Mouse (Mus musculus) hindbrain, embryonic 16.5 days (tissue): ENCODE results near the gene Alk. TPM values are rescaled to one million over a fixed set of nuclear protein-coding genes. Genes with fewer than 3 reads are reported as not detected.
A peak's percentile ranks its signal among the peaks of the same experiment; 100 is the strongest.

Experiments used
- ATAC-seq: fragments of 200-750 bp; cut with Nextera tagmentation; 2 replicates; pipeline ENCODE4 v1.8.0; 2017; ENCODE audit warnings: moderate TSS enrichment, moderate library complexity
- H3K27ac ChIP-seq: fragments of 300-500 bp; sonication (generic); 2 replicates; pipeline ENCODE4 v1.5.1; 2014; ENCODE audit warnings: low read depth, mild to moderate bottlenecking, control low read depth, low read length, moderate library complexity
- H3K27me3 ChIP-seq: fragments of 300-500 bp; sonication (generic); replicated peaks from 2 replicates; pipeline ENCODE4 v1.6.1; 2014; ENCODE audit warnings: low read length; ENCODE audit not compliant: control insufficient read depth, insufficient read depth
- H3K36me3 ChIP-seq: fragments of 300-500 bp; sonication (generic); 2 replicates; pipeline ENCODE4 v1.6.1; 2014; ENCODE audit warnings: mild to moderate bottlenecking, low read length, moderate library complexity, mixed read lengths; ENCODE audit not compliant: control insufficient read depth, insufficient read depth
- H3K4me1 ChIP-seq: fragments of 300-500 bp; sonication (generic); 2 replicates; pipeline ENCODE4 v1.6.1; 2014; ENCODE audit warnings: low read depth, low read length; ENCODE audit not compliant: control insufficient read depth, insufficient read depth
- H3K4me2 ChIP-seq: fragments of 300-500 bp; sonication (generic); 2 replicates; pipeline ENCODE4 v1.6.1; 2014; ENCODE audit warnings: mild to moderate bottlenecking, low read length, control low read depth, moderate library complexity
- H3K4me3 ChIP-seq: fragments of 300-500 bp; sonication (generic); 2 replicates; pipeline ENCODE4 v1.5.1; 2014; ENCODE audit warnings: mild to moderate bottlenecking, low read length, control low read depth, moderate library complexity
- H3K9ac ChIP-seq: fragments of 300-500 bp; sonication (generic); 2 replicates; pipeline ENCODE4 v1.6.1; 2014; ENCODE audit warnings: low read depth, mild to moderate bottlenecking, control low read depth, low read length, moderate library complexity
- H3K9me3 ChIP-seq: fragments of 300-500 bp; sonication (generic); 2 replicates; pipeline ENCODE4 v1.6.1; 2014; ENCODE audit warnings: mild to moderate bottlenecking, low read length, moderate library complexity; ENCODE audit not compliant: control insufficient read depth
- WGBS: fragments of 180-500 bp; shearing (Covaris S2); extraction: QIAGEN DNeasy Blood & Tissue Kit; methylation state at CpG from one replicate; pipeline ENCODE4 v1.1.7; 2014; 5-methylcytosine and 5-hydroxymethylcytosine counted together
- polyA plus RNA-seq: library from polyadenylated mRNA; unstranded; fragments of >200 nt; fragmentation: Nextera tagmentation; extraction: Ambion mirVana; gene quantifications from 2 replicates; pipeline ENCODE4 v1.2.1, GENCODE M21; 2015

Alk gene
- polyA plus RNA-seq, 1 experiment from 2014 or later: 6.4 TPM

DNA sequence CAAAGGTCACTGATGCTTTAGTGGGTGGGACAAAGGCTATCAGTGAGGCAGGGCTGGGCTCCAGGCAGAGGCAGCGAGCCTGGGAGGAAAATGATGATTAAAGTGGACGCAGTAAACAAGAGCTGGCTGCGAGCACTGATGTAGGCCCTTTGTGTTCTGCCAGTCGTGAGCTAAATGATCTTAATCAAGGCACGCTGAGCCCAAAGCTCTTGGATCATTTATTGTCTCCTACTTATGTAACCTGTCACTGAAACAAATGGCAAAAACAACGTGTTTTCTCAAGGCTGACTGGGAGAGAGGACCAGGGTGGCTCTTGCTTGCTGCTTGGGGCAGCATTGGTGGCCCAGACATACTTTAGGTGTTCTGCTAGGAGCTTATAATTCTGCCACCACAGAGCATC is 663.0 kb downstream of the Alk start:
- Histone ChIP-seq H3K9me3 (no peaks in the 10 kb centered on the region), H3K4me1 (no peaks in the 10 kb centered on the region), H3K27ac (no peak overlapping the region), H3K4me2 (no peak overlapping the region), H3K4me3 (no peak overlapping the region), H3K36me3 (no peaks in the 10 kb centered on the region), H3K9ac (no peak overlapping the region), H3K27me3 (no peaks in the 10 kb centered on the region)
- WGBS: 42% methylated on average over 6 of the region's 6 CpGs
- no peak for ATAC-seq

DNA sequence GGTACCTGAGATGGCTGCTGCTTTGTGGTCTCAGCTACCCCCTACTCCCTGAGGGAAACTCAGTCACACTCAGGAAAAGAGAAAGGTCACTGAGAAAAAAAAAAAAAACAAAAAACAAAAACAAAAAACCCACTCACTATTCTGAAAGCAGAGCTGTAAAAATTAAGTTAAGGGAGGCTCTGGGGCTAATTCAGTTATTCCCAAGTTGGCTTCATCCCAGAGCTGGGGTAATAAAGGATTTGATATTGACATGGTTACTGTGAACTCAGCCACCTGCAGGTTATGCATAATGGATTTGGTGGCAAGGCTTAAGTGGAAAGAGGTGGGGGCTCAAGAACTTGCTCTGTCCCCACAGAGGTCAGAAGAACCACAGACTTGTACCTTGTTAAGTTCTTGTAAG is 667.7 kb downstream of the Alk start:
- H3K9ac ChIP-seq: no peak overlapping the region
- H3K27me3 ChIP-seq: no peaks in the 10 kb centered on the region
- no peak overlapping the region for H3K27ac ChIP-seq
- H3K9me3 ChIP-seq: no peaks in the 10 kb centered on the region
- H3K4me1 ChIP-seq: no peaks in the 10 kb centered on the region
- H3K4me2 ChIP-seq: no peak overlapping the region
- no peak overlapping the region for H3K4me3 ChIP-seq
- ATAC-seq: no peak
- H3K36me3 ChIP-seq: no peaks in the 10 kb centered on the region

DNA sequence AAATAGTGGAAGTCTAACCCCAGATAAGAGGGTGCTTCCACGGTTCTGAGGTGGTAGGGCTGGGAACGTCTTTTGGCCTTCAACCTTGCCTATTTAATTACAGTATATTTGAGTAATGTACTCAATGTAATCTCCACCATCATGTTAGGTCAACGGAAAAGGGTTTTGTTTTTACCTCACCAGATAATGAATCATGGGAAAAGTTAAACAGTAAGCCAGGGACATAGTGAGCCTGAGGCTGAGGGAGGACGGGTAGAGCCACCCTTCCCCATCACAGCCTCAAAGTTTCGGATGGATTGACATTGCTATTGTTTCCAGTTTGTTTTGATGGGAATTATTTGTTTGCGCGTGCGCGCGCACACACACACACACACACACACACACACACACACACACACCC is 668.6 kb downstream of the Alk start:
- H3K4me1 ChIP-seq: no peaks in the 10 kb centered on the region
- no peak for ATAC-seq
- 88% methylated on average over 10 of the region's 10 CpGs for WGBS
- no peaks in the 10 kb centered on the region for H3K36me3 ChIP-seq
- peaks cover 3% of the 10 kb centered on the region; the same call in 1 of the 2 replicates for H3K9me3 ChIP-seq
- H3K27me3 ChIP-seq: no peaks in the 10 kb centered on the region
- H3K27ac ChIP-seq: no peak overlapping the region
- H3K4me2 ChIP-seq: no peak overlapping the region
- no peak overlapping the region for H3K9ac ChIP-seq
- H3K4me3 ChIP-seq: no peak overlapping the region

DNA sequence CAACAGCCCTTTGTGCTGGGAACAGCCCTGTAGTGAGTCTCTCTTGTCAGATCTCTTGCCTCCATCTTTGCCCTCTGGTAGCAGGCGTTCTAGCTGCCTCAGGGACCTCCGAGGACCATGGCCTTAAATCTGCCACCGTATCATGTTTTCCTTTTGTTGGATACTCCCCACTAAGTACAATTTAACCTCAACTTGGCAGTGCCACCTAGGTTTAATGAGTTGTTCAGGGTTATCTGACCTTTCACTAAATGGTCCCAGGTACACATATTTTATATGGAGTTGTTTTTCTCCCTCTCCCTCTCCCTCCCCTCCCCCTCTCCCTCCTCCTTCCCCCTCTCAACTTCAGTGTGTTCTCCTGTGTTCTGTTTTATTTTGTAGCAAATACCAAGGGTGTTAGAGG is 669.1 kb downstream of the Alk start:
- Histone ChIP-seq H3K9me3 (peaks cover 3% of the 10 kb centered on the region; the same call in 1 of the 2 replicates), H3K9ac (no peak overlapping the region), H3K27ac (no peak overlapping the region), H3K4me1 (no peaks in the 10 kb centered on the region), H3K27me3 (no peaks in the 10 kb centered on the region), H3K4me2 (no peak overlapping the region), H3K36me3 (no peaks in the 10 kb centered on the region), H3K4me3 (no peak overlapping the region)
- ATAC-seq: no peak
- 30% methylated on average over 3 of the region's 3 CpGs for WGBS

DNA sequence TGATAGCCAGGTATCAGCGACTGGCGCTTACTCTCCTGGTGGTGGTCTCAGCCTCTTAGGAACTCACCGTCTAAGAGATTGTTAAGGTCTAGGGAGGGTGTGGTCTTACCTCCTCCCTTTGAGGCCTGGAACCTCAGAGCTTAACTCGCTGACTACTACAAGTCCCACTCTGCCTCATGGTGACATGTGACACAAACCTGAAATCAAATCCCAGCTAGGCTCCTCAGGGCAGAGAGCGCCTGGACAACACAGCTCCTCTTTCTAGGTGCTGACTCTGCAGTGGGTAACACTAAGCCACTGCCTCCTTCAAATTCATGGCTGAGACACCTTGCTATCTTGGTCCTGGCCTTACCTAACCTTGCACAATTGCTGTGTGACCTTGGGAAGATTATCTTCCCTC is 689.5 kb downstream of the Alk start:
- Histone ChIP-seq H3K9ac (no peak overlapping the region), H3K9me3 (no peaks in the 10 kb centered on the region), H3K4me3 (no peak overlapping the region), H3K36me3 (no peaks in the 10 kb centered on the region), H3K27ac (no peak overlapping the region), H3K4me2 (no peak overlapping the region), H3K4me1 (no peaks in the 10 kb centered on the region), H3K27me3 (no peaks in the 10 kb centered on the region)
- no peak for ATAC-seq
- 81% methylated on average over 5 of the region's 5 CpGs for WGBS

DNA sequence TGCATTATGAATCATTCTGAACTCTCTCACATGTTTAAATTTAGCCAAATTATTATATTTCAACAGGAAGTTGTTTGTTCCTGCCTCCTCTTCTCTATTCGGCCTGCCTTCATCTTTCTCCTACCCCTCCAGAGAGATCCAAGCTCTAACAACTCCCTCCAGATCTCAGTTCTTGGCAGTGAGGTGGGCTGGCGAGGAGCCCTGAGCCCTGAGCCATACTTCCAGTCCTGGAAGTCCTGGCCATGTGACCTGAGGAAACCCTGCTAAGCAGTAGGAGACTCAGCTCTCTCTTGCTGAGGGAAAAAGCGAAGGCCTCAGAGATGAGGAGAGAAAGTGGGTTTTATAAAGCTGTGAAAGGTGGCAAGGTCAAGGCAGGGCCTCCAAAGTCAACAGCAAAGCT is 689.9 kb downstream of the Alk start:
- Histone ChIP-seq H3K27me3 (no peaks in the 10 kb centered on the region), H3K4me2 (no peak overlapping the region), H3K27ac (no peak overlapping the region), H3K4me3 (no peak overlapping the region), H3K9ac (no peak overlapping the region), H3K36me3 (no peaks in the 10 kb centered on the region), H3K9me3 (no peaks in the 10 kb centered on the region), H3K4me1 (no peaks in the 10 kb centered on the region)
- WGBS: 65% methylated on average over 3 of the region's 3 CpGs
- no peak for ATAC-seq

DNA sequence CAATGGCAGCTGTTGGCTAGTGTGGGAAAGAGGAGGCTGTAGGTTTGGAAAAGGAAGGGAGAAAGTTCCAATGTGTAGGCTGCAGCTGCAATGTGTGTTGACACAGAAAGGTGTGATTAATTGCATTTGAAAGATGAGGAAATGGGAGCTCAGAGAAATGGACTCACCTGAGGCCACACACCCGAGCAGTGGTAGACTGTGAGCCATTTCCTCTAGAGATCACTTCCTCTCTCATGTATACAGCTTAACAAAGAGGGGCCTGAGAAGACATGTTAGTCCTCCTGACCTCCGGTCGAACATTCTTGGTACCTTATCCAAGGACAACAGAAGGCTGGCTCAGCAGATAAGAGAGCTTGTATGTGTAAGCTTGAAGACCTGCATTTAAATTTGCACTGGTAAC is 691.2 kb downstream of the Alk start:
- H3K4me3 ChIP-seq: no peak overlapping the region
- no peaks in the 10 kb centered on the region for H3K27me3 ChIP-seq
- H3K27ac ChIP-seq: no peak overlapping the region
- no peaks in the 10 kb centered on the region for H3K9me3 ChIP-seq
- H3K9ac ChIP-seq: no peak overlapping the region
- no peaks in the 10 kb centered on the region for H3K4me1 ChIP-seq
- 77% methylated on average over 3 of the region's 3 CpGs for WGBS
- H3K4me2 ChIP-seq: no peak overlapping the region
- no peaks in the 10 kb centered on the region for H3K36me3 ChIP-seq
- no peak for ATAC-seq

DNA sequence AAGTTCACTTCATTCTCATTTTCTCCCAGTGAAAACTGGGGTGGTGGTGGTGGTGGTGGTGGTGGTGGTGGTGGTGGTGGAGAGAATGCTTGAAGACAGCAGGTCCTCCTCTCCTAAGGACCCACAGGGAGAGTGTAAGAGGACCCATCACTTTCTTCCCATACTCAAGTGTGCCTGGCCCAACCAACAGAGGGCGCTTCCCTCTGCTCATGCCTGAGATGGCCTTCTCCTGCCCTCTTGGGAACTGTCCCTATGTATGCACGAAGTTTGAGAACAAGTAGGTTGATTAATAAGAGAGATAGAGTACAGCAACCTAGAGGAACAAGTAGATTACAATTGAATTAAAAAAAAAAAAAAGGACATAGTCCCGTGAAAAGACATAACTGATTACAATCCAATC is 695.3 kb downstream of the Alk start:
- 49% methylated on average over 3 of the region's 3 CpGs for WGBS
- ATAC-seq: no peak

DNA sequence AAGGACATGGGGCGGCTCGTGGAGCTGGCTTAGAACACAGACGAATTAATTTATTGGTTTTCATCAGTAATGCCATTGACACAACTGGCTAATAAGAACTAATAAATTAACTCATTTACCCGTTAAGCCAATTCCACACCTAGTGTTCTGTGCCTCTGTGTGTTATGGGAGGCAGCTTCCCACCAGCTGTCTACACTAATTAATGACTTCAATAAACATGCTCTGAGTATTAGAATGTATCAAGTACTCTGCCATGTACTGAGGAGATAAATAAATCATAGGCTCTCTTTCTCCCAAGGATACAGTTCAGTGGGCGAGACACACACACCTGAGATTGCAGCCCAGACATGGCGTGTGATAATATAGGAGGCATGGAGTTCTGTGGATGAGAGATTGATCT is 723.1 kb downstream of the Alk start:
- no peak overlapping the region for H3K27ac ChIP-seq

More for the DNA sequence above, 695.3 kb downstream of the Alk start:
- no peak overlapping the region for H3K4me2 ChIP-seq
- no peak overlapping the region for H3K4me3 ChIP-seq
- H3K4me1 ChIP-seq: no peaks in the 10 kb centered on the region
- H3K27me3 ChIP-seq: no peaks in the 10 kb centered on the region
- H3K36me3 ChIP-seq: no peaks in the 10 kb centered on the region
- H3K9ac ChIP-seq: no peak overlapping the region
- no peaks in the 10 kb centered on the region for H3K9me3 ChIP-seq
- H3K27ac ChIP-seq: no peak overlapping the region

DNA sequence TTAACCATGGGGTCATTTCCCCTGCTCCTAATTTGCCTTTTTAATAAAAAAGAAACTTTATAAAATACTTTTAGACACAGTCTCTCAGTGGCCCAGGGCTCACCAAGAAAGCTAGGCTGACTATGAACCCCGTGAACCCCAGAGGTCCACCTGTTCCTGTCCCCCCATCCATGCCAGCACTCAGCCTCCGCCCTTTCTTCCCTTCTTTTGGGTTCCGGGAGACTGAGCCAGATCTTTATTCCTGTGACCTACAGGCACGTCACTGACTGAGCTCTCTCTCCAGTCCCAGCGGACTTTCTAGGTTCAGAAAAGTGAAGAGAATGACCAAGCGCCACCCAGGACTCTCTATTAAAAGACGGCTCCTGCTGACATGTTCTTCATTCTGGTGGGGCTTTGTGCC is 728.9 kb downstream of the Alk start:
- Histone ChIP-seq H3K27ac (no peak overlapping the region), H3K4me3 (no peak overlapping the region), H3K4me1 (no peaks in the 10 kb centered on the region), H3K27me3 (no peaks in the 10 kb centered on the region), H3K4me2 (no peak overlapping the region), H3K9me3 (no peaks in the 10 kb centered on the region), H3K36me3 (no peaks in the 10 kb centered on the region), H3K9ac (no peak overlapping the region)
- 69% methylated on average over 7 of the region's 7 CpGs for WGBS
- no peak for ATAC-seq

More for the DNA sequence above, 723.1 kb downstream of the Alk start:
- Histone ChIP-seq H3K36me3 (no peaks in the 10 kb centered on the region), H3K27me3 (no peaks in the 10 kb centered on the region), H3K9me3 (no peaks in the 10 kb centered on the region), H3K4me3 (no peak overlapping the region), H3K9ac (no peak overlapping the region), H3K4me2 (no peak overlapping the region), H3K4me1 (no peaks in the 10 kb centered on the region)
- WGBS: 66% methylated on average over 6 of the region's 6 CpGs
- ATAC-seq: peak; percentile 30; the same call in 1 of the 2 replicates
